Mouse (Mus musculus) c-Kit-positive CD71-negative TER-119-negative erythroid progenitor cells, embryonic 14.5 days (primary cell): ENCODE measurements around the gene Nepn.
A peak's percentile ranks its signal among the peaks of the same experiment; 100 is the strongest.
"Not testable (repeated sequence)": the region's sequence is repeated elsewhere in the genome, so short reads cannot be mapped to it uniquely, and the experiment has no call there.

Experiments
- DNase-seq: peaks from one replicate; pipeline ENCODE4 v3.0.0-alpha.2; 2013; ENCODE audit warnings: low read depth

Gene Nepn

GRCm38 (mm10) chr10:52388922-52389430, at the start of gene Nepn:
Gene Nepn, plus strand, starts transcription at chr10:52388972.
- DNase-seq, result no peak

- DNase-seq, result not testable (repeated sequence)
Observed at GRCm38 (mm10) chr10:52343324-52343723, 45.4 kb upstream of the Nepn start.

- DNase-seq, result no peak
Observed at GRCm38 (mm10) chr10:52353184-52353583, 35.6 kb upstream of the Nepn start.

- DNase-seq, result no peak
Observed at GRCm38 (mm10) chr10:52358467-52358866, 30.3 kb upstream of the Nepn start, which contains the start of gene Gm26741. Gene Gm26741, plus strand, starts transcription at chr10:52358767.

- no peak for DNase-seq
Observed at GRCm38 (mm10) chr10:52360241-52360735, 28.5 kb upstream of the Nepn start.

- no peak for DNase-seq
Observed at GRCm38 (mm10) chr10:52360862-52361609, 27.7 kb upstream of the Nepn start.

- no peak for DNase-seq
Observed at GRCm38 (mm10) chr10:52368376-52368775, 20.4 kb upstream of the Nepn start.

GRCm38 (mm10) chr10:52373834-52374233, 14.9 kb upstream of the Nepn start:
- no peak for DNase-seq

GRCm38 (mm10) chr10:52374651-52375050, 14.1 kb upstream of the Nepn start:
- DNase-seq, result no peak

GRCm38 (mm10) chr10:52376422-52376821, 12.3 kb upstream of the Nepn start:
- no peak for DNase-seq

GRCm38 (mm10) chr10:52377813-52378212, 11.0 kb upstream of the Nepn start:
- no peak for DNase-seq

- DNase-seq, result no peak
Observed at GRCm38 (mm10) chr10:52381321-52381801, 7.4 kb upstream of the Nepn start.

- DNase-seq, result peak; percentile 92
Observed at GRCm38 (mm10) chr10:52381845-52382591, 6.8 kb upstream of the Nepn start, which contains the start of gene Gopc. Gene Gopc, minus strand, starts transcription at chr10:52382124.

- DNase-seq, result no peak
Observed at GRCm38 (mm10) chr10:52383022-52383421, 5.8 kb upstream of the Nepn start.

GRCm38 (mm10) chr10:52383522-52383921, 5.2 kb upstream of the Nepn start:
- DNase-seq, result no peak

- DNase-seq, result no peak
Observed at GRCm38 (mm10) chr10:52384823-52385610, 3.8 kb upstream of the Nepn start.

- DNase-seq, result no peak
Observed at GRCm38 (mm10) chr10:52387192-52387591, 1.6 kb upstream of the Nepn start.

- DNase-seq, result no peak
Observed at GRCm38 (mm10) chr10:52389438-52389837, 666 bp downstream of the Nepn start.

- DNase-seq, result no peak
Observed at GRCm38 (mm10) chr10:52391208-52391607, 2.4 kb downstream of the Nepn start.

- no peak for DNase-seq
Observed at GRCm38 (mm10) chr10:52396647-52397046, 7.9 kb downstream of the Nepn start.

GRCm38 (mm10) chr10:52398715-52399114, 9.9 kb downstream of the Nepn start:
- DNase-seq, result no peak

- no peak for DNase-seq
Observed at GRCm38 (mm10) chr10:52399722-52400121, 10.9 kb downstream of the Nepn start.
